Mouse (Mus musculus) MEL (cell line): ENCODE data around the gene Btbd11. TPM values are rescaled to one million over a fixed set of nuclear protein-coding genes. Genes with fewer than 3 reads are reported as not detected.

Source experiments
- DNase-seq: peaks from one replicate; pipeline ENCODE4 v3.0.0; 2011; ENCODE audit warnings: low read depth, low spot score
- H3K27ac ChIP-seq: 2 replicates; pipeline ENCODE4 v1.5.1; 2012; ENCODE audit warnings: low read depth, mild to moderate bottlenecking, control low read depth, low read length, moderate library complexity; ENCODE audit not compliant: control insufficient read depth
- H3K27me3 ChIP-seq, 2 experiments: fragments of 150-350 bp in 1 of 2; sonication (generic) in 1 of 2; 2 replicates each; pipeline ENCODE4 v1.6.1; 2012; ENCODE audit warnings: low read length in 2 of 2, mild to moderate bottlenecking in 2 of 2, improper control_type of control experiment in 1 of 2, moderate library complexity in 1 of 2; ENCODE audit not compliant: insufficient read depth in 2 of 2, control insufficient read depth in 1 of 2
- H3K36me3 ChIP-seq, 2 experiments: 2 replicates each; pipeline ENCODE4 v1.6.1; 2012 to 2014; ENCODE audit warnings: low read length in 2 of 2, improper control_type of control experiment in 1 of 2, inconsistent platforms in 1 of 2, mild to moderate bottlenecking in 1 of 2; ENCODE audit not compliant: insufficient read depth in 2 of 2, control insufficient read depth in 1 of 2
- H3K4me1 ChIP-seq, 2 experiments: fragments of 150-350 bp in 1 of 2; sonication (generic) in 1 of 2; 2 replicates each; pipeline ENCODE4 v1.6.1; 2012; ENCODE audit warnings: low read length in 2 of 2, improper control_type of control experiment in 1 of 2, mild to moderate bottlenecking in 1 of 2; ENCODE audit not compliant: insufficient read depth in 2 of 2, control insufficient read depth in 1 of 2
- H3K4me3 ChIP-seq, 2 experiments: fragments of 150-350 bp in 1 of 2; sonication (generic) in 1 of 2; 2 replicates each; pipeline ENCODE4 v1.5.1; 2012; ENCODE audit warnings: low read depth in 2 of 2, low read length in 2 of 2, mild to moderate bottlenecking in 2 of 2, moderate library complexity in 2 of 2, control low read depth in 1 of 2, improper control_type of control experiment in 1 of 2; ENCODE audit not compliant: control insufficient read depth in 1 of 2, insufficient read depth in 1 of 2
- H3K79me2 ChIP-seq: 2 replicates; pipeline ENCODE4 v1.6.1; 2012; ENCODE audit warnings: mild to moderate bottlenecking, low read length, moderate library complexity; ENCODE audit not compliant: control insufficient read depth, poor library complexity, insufficient read depth
- H3K9ac ChIP-seq: 2 replicates; pipeline ENCODE4 v1.6.1; 2012; ENCODE audit warnings: low read depth, mild to moderate bottlenecking, control low read depth, low read length, moderate library complexity; ENCODE audit not compliant: control insufficient read depth, poor library complexity, severe bottlenecking
- H3K9me3 ChIP-seq: fragments of 150-350 bp; sonication (generic); replicated peaks from 2 replicates; pipeline ENCODE4 v1.6.1; 2012; ENCODE audit warnings: mild to moderate bottlenecking, low read length, improper control_type of control experiment, moderate library complexity; ENCODE audit not compliant: insufficient read depth
- E2F4 ChIP-seq: IDR thresholded peaks from 2 replicates; pipeline ENCODE4 v1.6.1; 2011; ENCODE audit warnings: low read depth, low read length, improper control_type of control experiment, borderline replicate concordance
- EP300 ChIP-seq, 2 experiments: IDR thresholded peaks; 2 replicates each; pipeline ENCODE4 v1.6.1; 2011; ENCODE audit warnings: improper control_type of control experiment in 2 of 2, low read length in 2 of 2, low read depth in 1 of 2, mild to moderate bottlenecking in 1 of 2
- JUND ChIP-seq: IDR thresholded peaks from 2 replicates; pipeline ENCODE4 v1.6.1; 2011; ENCODE audit warnings: low read depth, mild to moderate bottlenecking, improper control_type of control experiment, low read length
- KAT2A ChIP-seq: conservative IDR thresholded peaks from 2 replicates; pipeline ENCODE4 v1.6.1; 2012; ENCODE audit warnings: low read depth, low read length, improper control_type of control experiment, inconsistent platforms
- MAFK ChIP-seq: IDR thresholded peaks from 2 replicates; pipeline ENCODE4 v1.6.1; 2011; ENCODE audit warnings: low read depth, mild to moderate bottlenecking, low read length, improper control_type of control experiment, borderline replicate concordance
- MEF2A ChIP-seq: IDR thresholded peaks from 2 replicates; pipeline ENCODE4 v1.6.1; 2014; ENCODE audit warnings: low read depth, mild to moderate bottlenecking, inconsistent platforms, low read length, improper control_type of control experiment; ENCODE audit not compliant: poor library complexity, insufficient replicate concordance, severe bottlenecking; ENCODE audit errors: extremely low read depth
- MYB ChIP-seq: IDR thresholded peaks from 2 replicates; pipeline ENCODE4 v1.6.1; 2011; ENCODE audit warnings: mild to moderate bottlenecking, low read depth, low read length, improper control_type of control experiment
- NELFE ChIP-seq: IDR thresholded peaks from 2 replicates; pipeline ENCODE4 v1.6.1; 2011; ENCODE audit warnings: low read depth, low read length, improper control_type of control experiment
- RAD21 ChIP-seq: IDR thresholded peaks from 2 replicates; pipeline ENCODE4 v1.6.1; 2011; ENCODE audit warnings: mild to moderate bottlenecking, low read depth, low read length, improper control_type of control experiment
- SIN3A ChIP-seq: IDR thresholded peaks from 2 replicates; pipeline ENCODE4 v1.6.1; 2012; ENCODE audit warnings: low read length, improper control_type of control experiment, inconsistent platforms
- SMC3 ChIP-seq: IDR thresholded peaks from 2 replicates; pipeline ENCODE4 v1.6.1; 2011; ENCODE audit warnings: low read depth, low read length, improper control_type of control experiment
- TAL1 ChIP-seq: IDR thresholded peaks from 2 replicates; pipeline ENCODE4 v1.6.1; 2012; ENCODE audit warnings: mild to moderate bottlenecking, inconsistent platforms, low read length, moderate library complexity, mixed read lengths
- TCF12 ChIP-seq: IDR thresholded peaks from 2 replicates; pipeline ENCODE4 v1.6.1; 2014; ENCODE audit warnings: low read depth, mild to moderate bottlenecking, inconsistent platforms, low read length, improper control_type of control experiment, moderate library complexity
- USF1 ChIP-seq: IDR thresholded peaks from 2 replicates; pipeline ENCODE4 v1.6.1; 2014; ENCODE audit warnings: low read depth, mild to moderate bottlenecking, inconsistent platforms, low read length, improper control_type of control experiment, moderate library complexity
- USF2 ChIP-seq, 2 experiments: IDR thresholded peaks; 2 replicates each; pipeline ENCODE4 v1.6.1; 2011 to 2012; ENCODE audit warnings: improper control_type of control experiment in 2 of 2, low read length in 2 of 2, borderline replicate concordance in 1 of 2, inconsistent platforms in 1 of 2, low read depth in 1 of 2, mild to moderate bottlenecking in 1 of 2; ENCODE audit not compliant: insufficient read depth in 1 of 2
- ZNF384 ChIP-seq: IDR thresholded peaks from 2 replicates; pipeline ENCODE4 v1.6.1; 2012; ENCODE audit warnings: low read depth, mild to moderate bottlenecking, inconsistent platforms, low read length, improper control_type of control experiment
- polyA plus RNA-seq, 2 experiments: library from polyadenylated mRNA; stranded (reverse) in 1 of 2; unstranded in 1 of 2; fragments of >175 nt in 1 of 2; fragments of >200 nt in 1 of 2; gene quantifications; 2 replicates each; pipeline versions ENCODE4 v1.2.1 to v1.2.4; 2012; ENCODE audit warnings: low replicate concordance in 2 of 2, low read depth in 1 of 2; ENCODE audit not compliant: insufficient read length in 2 of 2, insufficient read depth in 1 of 2, missing spikeins in 1 of 2
- total RNA-seq: library from RNA; depleted of rRNA; stranded (reverse); fragments of 300-350 nt; gene quantifications from 2 replicates; pipeline ENCODE4 v1.2.3, GENCODE M21; 2012

The Btbd11 gene
- total and polyA plus RNA-seq, 3 experiments, result not detected

DNA sequence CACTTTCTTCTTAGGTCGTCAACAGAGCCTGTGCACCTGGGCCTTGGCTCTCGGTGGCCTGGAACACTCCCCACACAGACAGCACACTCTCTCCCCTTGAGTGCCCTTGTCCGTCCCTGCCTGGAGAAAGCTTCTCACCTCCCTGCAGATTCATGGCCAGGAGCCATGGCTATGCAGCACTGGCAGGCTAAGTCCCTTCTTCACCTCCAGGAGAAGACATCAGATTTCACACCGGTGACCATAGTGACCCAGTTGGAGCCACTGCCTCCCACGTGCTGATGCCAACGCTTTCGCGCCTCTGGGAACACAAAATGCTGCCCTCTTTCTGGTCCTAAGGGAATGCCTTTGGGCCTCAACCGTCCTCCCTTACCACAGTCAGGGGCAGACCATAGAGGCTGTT is 217.9 kb downstream of the Btbd11 start:
- Histone ChIP-seq H3K79me2 (no peaks in the 10 kb centered on the region), H3K27ac (no peak overlapping the region), H3K36me3 (no peaks in the 10 kb centered on the region), H3K4me3 (no peak overlapping the region), H3K27me3 (no peaks in the 10 kb centered on the region), H3K4me1 (no peaks in the 10 kb centered on the region), H3K9me3 (no peaks in the 10 kb centered on the region), H3K9ac (no peak overlapping the region)
- no peak for DNase-seq
- TF ChIP-seq MEF2A, result no peak
- TF ChIP-seq E2F4, result no peak
- no peak for TF ChIP-seq USF2 (IDR thresholded peaks at IDR 0.05; ENCODE audit: borderline replicate concordance in 1 of 2, insufficient read depth in 1 of 2, low read depth in 1 of 2, low read length in 2 of 2)
- no peak for TF ChIP-seq EP300 (IDR thresholded peaks at IDR 0.05; ENCODE audit: low read depth in 1 of 2, low read length in 2 of 2)
- TF ChIP-seq SIN3A, result no peak
- TF ChIP-seq SMC3, result no peak
- TF ChIP-seq RAD21, result no peak
- TF ChIP-seq NELFE, result no peak
- no peak for TF ChIP-seq TCF12
- TF ChIP-seq TAL1, result no peak
- no peak for TF ChIP-seq ZNF384
- no peak for TF ChIP-seq KAT2A
- no peak for TF ChIP-seq USF1
- TF ChIP-seq MAFK, result no peak
- TF ChIP-seq JUND, result no peak

- no peaks in the 10 kb centered on the region for H3K4me1 ChIP-seq
- DNase-seq, result no peak
- H3K9me3 ChIP-seq, result no peaks in the 10 kb centered on the region
- H3K4me3 ChIP-seq, result no peak overlapping the region
- no peak overlapping the region for H3K9ac ChIP-seq
- H3K36me3 ChIP-seq, result no peaks in the 10 kb centered on the region
- no peak for TF ChIP-seq MYB
- H3K79me2 ChIP-seq, result no peaks in the 10 kb centered on the region
- no peaks in the 10 kb centered on the region for H3K27me3 ChIP-seq
- H3K27ac ChIP-seq, result no peak overlapping the region
Measured at GRCm38 (mm10) chr10:85608550-85609278, 222.1 kb downstream of the Btbd11 start.
